Mouse (Mus musculus): ENCODE measurements at regions not wholly inside any gene's neighbourhood (a gene's known extent, or its start where the extent isn't known, plus 50 kb on each side); places are given as distances from the start of the nearest gene placed in this dataset.

DNA sequence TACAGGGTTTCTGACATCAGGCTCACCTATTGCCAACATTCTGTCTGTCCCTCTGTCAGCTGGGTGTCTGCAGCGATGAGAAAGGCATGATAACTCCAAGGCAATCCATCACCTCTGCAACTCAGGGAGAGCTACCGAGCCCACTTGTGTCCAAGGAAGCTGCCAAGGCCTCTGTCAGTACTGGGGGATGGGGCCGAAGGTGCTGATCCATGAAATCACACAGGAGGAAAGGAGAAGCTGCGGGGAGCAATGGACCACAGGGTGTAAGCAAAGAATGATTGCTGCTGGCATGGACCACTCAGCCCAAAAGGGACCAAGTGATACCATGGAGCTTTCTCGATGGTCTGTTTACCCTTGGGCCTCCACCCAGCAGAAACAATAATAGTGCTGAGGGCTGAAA is 67.5 kb upstream of the Mid1ip1 start:
- DNase-seq (ENCODE audit: low spot score in 2 of 2) = no peak

DNA sequence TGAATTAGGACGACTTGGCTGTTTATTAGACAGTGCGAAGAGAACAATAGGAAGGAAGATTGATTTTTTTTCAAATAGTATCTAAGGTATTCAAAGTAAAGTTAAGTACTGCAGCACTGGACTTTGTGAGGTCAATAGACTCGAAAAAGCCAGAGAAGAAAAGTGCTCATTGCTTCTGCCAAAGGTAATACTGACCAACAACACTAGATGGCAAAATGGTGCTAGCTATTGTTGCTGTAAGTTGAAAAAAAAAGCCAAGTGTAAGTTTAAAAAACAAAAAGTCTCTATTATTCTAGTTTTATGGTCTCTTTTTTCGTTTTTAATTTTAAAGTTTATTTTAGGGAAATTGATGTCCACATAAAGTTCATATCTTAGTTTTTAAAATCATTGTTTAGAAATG is 63.9 kb upstream of the Mid1ip1 start:
- peak in 1 of 2 experiments; percentile 7 for DNase-seq (ENCODE audit: low spot score in 2 of 2)

Measured in left cerebral cortex, adult 9 months (tissue).